In genomic region chr11:97404761-97405190, GRCm38 (mm10) we compare ENCODE assay signal across 8 mouse cellular contexts. TPM values are rescaled to one million over a fixed set of nuclear protein-coding genes. Genes with fewer than 3 reads are reported as not detected.
DNase-seq lines count a peak whose midpoint lies in the region; ATAC-seq and TF ChIP-seq lines count a peak whose summit lies in the region.

No protein-coding gene starts in this region.

- no peaks in the 10 kb centered on the region for H3K9me3 ChIP-seq in forebrain, embryonic 14.5 days (replicated peaks; ENCODE audit: control insufficient read depth, low read length)
- no peaks in the 10 kb centered on the region for H3K9me3 ChIP-seq in liver, embryonic 12.5 days (replicated peaks)
- H3K9me3 ChIP-seq in stomach, embryonic 14.5 days (ENCODE audit: control insufficient read depth, low read depth, low read length) = no peaks in the 10 kb centered on the region

- no peak for TF ChIP-seq POLR2A in kidney, adult 2 months (IDR thresholded peaks at IDR 0.05; ENCODE audit: low read depth, low read length)

- no peak overlapping the region for H3K27ac ChIP-seq in kidney, adult 2 months (ENCODE audit: insufficient read depth, low read depth, low read length)
- H3K27ac ChIP-seq in forebrain, embryonic 14.5 days (ENCODE audit: low read depth, low read length) = peak overlapping the region; percentile 11; the same call in 1 of the 2 replicates
- H3K27ac ChIP-seq in liver, embryonic 12.5 days = no peak overlapping the region
- H3K27ac ChIP-seq in stomach, embryonic 14.5 days (ENCODE audit: low read length) = peak overlapping the region; percentile 10; the same call in 1 of the 2 replicates

- no peak for ATAC-seq in forebrain, embryonic 14.5 days
- peak; percentile 28 for ATAC-seq in liver, embryonic 12.5 days
- peak; percentile 20; the same call in 1 of the 2 replicates for ATAC-seq in stomach, embryonic 14.5 days (ENCODE audit: insufficient number of reproducible peaks, insufficient read depth, low FRiP score, low read depth)

- no peaks in the 10 kb centered on the region for H3K36me3 ChIP-seq in kidney, adult 2 months (ENCODE audit: control insufficient read depth, insufficient read depth, low read length)
- no peaks in the 10 kb centered on the region for H3K36me3 ChIP-seq in forebrain, embryonic 14.5 days (ENCODE audit: control insufficient read depth, insufficient read depth, low read length)
- no peaks in the 10 kb centered on the region for H3K36me3 ChIP-seq in liver, embryonic 12.5 days
- H3K36me3 ChIP-seq in stomach, embryonic 14.5 days (ENCODE audit: control insufficient read depth, insufficient read depth, low read length) = no peaks in the 10 kb centered on the region

- no peaks in the 10 kb centered on the region for H3K27me3 ChIP-seq in kidney, adult 2 months (replicated peaks; ENCODE audit: control insufficient read depth, insufficient read depth, low read length)
- no peaks in the 10 kb centered on the region; the same call in 1 of the 2 replicates for H3K27me3 ChIP-seq in forebrain, embryonic 14.5 days (replicated peaks; ENCODE audit: control insufficient read depth, insufficient read depth, low read length)
- H3K27me3 ChIP-seq in liver, embryonic 12.5 days (replicated peaks) = peaks cover 75% of the 10 kb centered on the region
- H3K27me3 ChIP-seq in stomach, embryonic 14.5 days (ENCODE audit: control insufficient read depth, insufficient read depth, low read length) = no peaks in the 10 kb centered on the region

- H3K4me2 ChIP-seq in forebrain, embryonic 14.5 days (ENCODE audit: low read length) = peak overlapping the region; percentile 96
- peak overlapping the region; percentile 100 for H3K4me2 ChIP-seq in liver, embryonic 12.5 days
- peak overlapping the region; percentile 90 for H3K4me2 ChIP-seq in stomach, embryonic 14.5 days (replicated peaks; ENCODE audit: low read depth, low read length)

- intact Hi-C loops in left cerebral cortex, postnatal 10 days (cut with DNase I) = loop anchor here (5.0 kb wide), 1 partner anchor 42 kb away; the partner anchor contains the start of gene Socs7

- no peak for DNase-seq in kidney, adult 2 months
- no peak for DNase-seq in kidney, postnatal 14 days
- peak; percentile 34 for DNase-seq in ES-CJ7 (ENCODE audit: low read depth, low spot score)
- peak; percentile 56 for DNase-seq in forebrain, embryonic 14.5 days (ENCODE audit: low spot score)
- DNase-seq in ovary, postnatal 10 days (ENCODE audit: low spot score) = no peak
- DNase-seq in left cerebral cortex, postnatal 10 days (ENCODE audit: extremely low spot score in 1 of 2, low spot score in 2 of 2) = no peak

- H3K4me1 ChIP-seq in kidney, adult 2 months (ENCODE audit: control insufficient read depth, insufficient read depth, low read length) = peaks cover 14% of the 10 kb centered on the region
- H3K4me1 ChIP-seq in forebrain, embryonic 14.5 days (ENCODE audit: control insufficient read depth, insufficient read depth, low read length) = peaks cover 20% of the 10 kb centered on the region
- H3K4me1 ChIP-seq in liver, embryonic 12.5 days = peaks cover 58% of the 10 kb centered on the region
- peaks cover 34% of the 10 kb centered on the region for H3K4me1 ChIP-seq in stomach, embryonic 14.5 days (ENCODE audit: control insufficient read depth, insufficient read depth, low read length)

- H3K4me3 ChIP-seq in kidney, adult 2 months (ENCODE audit: insufficient read depth, low read depth, low read length) = peak overlapping the region; percentile 50
- H3K4me3 ChIP-seq in forebrain, embryonic 14.5 days (ENCODE audit: low read depth, low read length) = peak overlapping the region; percentile 61
- H3K4me3 ChIP-seq in liver, embryonic 12.5 days = peak overlapping the region; percentile 65
- H3K4me3 ChIP-seq in stomach, embryonic 14.5 days (ENCODE audit: low read depth, low read length) = peak overlapping the region; percentile 56

- peak overlapping the region; percentile 72 for H3K9ac ChIP-seq in forebrain, embryonic 14.5 days (ENCODE audit: low read length)
- peak overlapping the region; percentile 68 for H3K9ac ChIP-seq in liver, embryonic 12.5 days
- H3K9ac ChIP-seq in stomach, embryonic 14.5 days (replicated peaks; ENCODE audit: low read depth, low read length) = peak overlapping the region; percentile 38; the same call in 1 of the 2 replicates

- 6% methylated on average over 11 of the region's 11 CpGs for WGBS in kidney, adult 2 months
- 3% methylated on average over 11 of the region's 11 CpGs for WGBS in forebrain, embryonic 14.5 days
- 3% methylated on average over 11 of the region's 11 CpGs for WGBS in liver, embryonic 12.5 days (ENCODE audit: insufficient replicate concordance)
- WGBS in stomach, embryonic 14.5 days = 4% methylated on average over 11 of the region's 11 CpGs

- no peak for TF ChIP-seq CTCF in kidney, adult 2 months (conservative IDR thresholded peaks at IDR 0.05; ENCODE audit: insufficient read depth, insufficient read length, low read depth, low read length)

RNA-seq across cellular contexts. Expression of gene Arhgap23, which starts 10.6 kb away (rescaled TPM):
- polyA plus RNA-seq in kidney, adult 2 months (2012; rRNA removed) = 14.9 and 17.1 TPM in 2 replicates
- 5.4 and 6.3 TPM in 2 replicates for polyA plus RNA-seq in forebrain, embryonic 14.5 days (2014; fragmentation: Nextera tagmentation; extraction: Ambion mirVana)
- polyA plus RNA-seq in liver, embryonic 12.5 days (2016; fragmentation: Nextera tagmentation; extraction: Ambion mirVana) = 17.3 and 19.7 TPM in 2 replicates
- 6.4 and 6.5 TPM in 2 replicates for polyA plus RNA-seq in stomach, embryonic 14.5 days (2014; fragmentation: Nextera tagmentation; extraction: Ambion mirVana)
- total RNA-seq in left cerebral cortex, postnatal 10 days (2021) = 10 to 100 TPM; 84.0 to 91.8 TPM

RNA-seq across cellular contexts. Expression of gene Socs7, which starts 42.4 kb away (rescaled TPM):
- 12.9 and 13.5 TPM in 2 replicates for polyA plus RNA-seq in kidney, adult 2 months (2012; rRNA removed)
- 5.7 and 5.9 TPM in 2 replicates for polyA plus RNA-seq in forebrain, embryonic 14.5 days (2014; fragmentation: Nextera tagmentation; extraction: Ambion mirVana)
- 1.9 and 2.1 TPM in 2 replicates for polyA plus RNA-seq in liver, embryonic 12.5 days (2016; fragmentation: Nextera tagmentation; extraction: Ambion mirVana)
- polyA plus RNA-seq in stomach, embryonic 14.5 days (2014; fragmentation: Nextera tagmentation; extraction: Ambion mirVana) = 2.8 and 3.0 TPM in 2 replicates
- 10 to 100 TPM; 81.0 to 84.7 TPM for total RNA-seq in left cerebral cortex, postnatal 10 days (2021)

RNA-seq across cellular contexts. Expression of gene Gpr179, which starts 52.9 kb away (rescaled TPM):
- polyA plus RNA-seq in kidney, adult 2 months (2012; rRNA removed) = 0.08 TPM in 2 replicates
- polyA plus RNA-seq in forebrain, embryonic 14.5 days (2014; fragmentation: Nextera tagmentation; extraction: Ambion mirVana) = 0.20 and 0.34 TPM in 2 replicates
- 0.02 TPM in 1 of 2 replicates, not detected in the other for polyA plus RNA-seq in liver, embryonic 12.5 days (2016; fragmentation: Nextera tagmentation; extraction: Ambion mirVana)
- polyA plus RNA-seq in stomach, embryonic 14.5 days (2014; fragmentation: Nextera tagmentation; extraction: Ambion mirVana) = 0.16 and 0.24 TPM in 2 replicates
- under 1 TPM; 0.18 to 0.39 TPM for total RNA-seq in left cerebral cortex, postnatal 10 days (2021)

Comparison
In these comparisons a context has a peak if more than half of its experiments do, and no peak if none do; other contexts are left out.
1. DNase-seq: peak in ES-CJ7 (single experiment) and forebrain, embryonic 14.5 days (single experiment); none in kidney, adult 2 months (single experiment), kidney, postnatal 14 days (single experiment), ovary, postnatal 10 days (single experiment) and left cerebral cortex, postnatal 10 days (0 of 2).
2. H3K27ac ChIP-seq: peak in forebrain, embryonic 14.5 days (single experiment) and stomach, embryonic 14.5 days (single experiment); none in kidney, adult 2 months (single experiment) and liver, embryonic 12.5 days (single experiment).
3. Peak in every context shown above with its lines, with median percentiles within 50 percentile points of each other: H3K4me3 ChIP-seq, H3K4me2 ChIP-seq and H3K9ac ChIP-seq.